Mouse (Mus musculus) intestine, embryonic 16.5 days (tissue): Measurements from ENCODE around the gene Hint3. TPM values are rescaled to one million over a fixed set of nuclear protein-coding genes. Genes with fewer than 3 reads are reported as not detected.
"Not testable (repeated sequence)": the region's sequence is repeated elsewhere in the genome, so short reads cannot be mapped to it uniquely, and the experiment has no call there.

Source experiments
- ATAC-seq: fragments of 200-750 bp; cut with Nextera tagmentation; 2 replicates; pipeline ENCODE4 v1.8.0; 2017; ENCODE audit warnings: moderate TSS enrichment, moderate library complexity
- H3K27ac ChIP-seq: fragments of 300-500 bp; sonication (generic); 2 replicates; pipeline ENCODE4 v1.5.1; 2014; ENCODE audit warnings: mild to moderate bottlenecking, low read length
- H3K27me3 ChIP-seq: fragments of 300-500 bp; sonication (generic); replicated peaks from 2 replicates; pipeline ENCODE4 v1.6.1; 2014; ENCODE audit warnings: low read length, control low read depth, mixed read lengths; ENCODE audit not compliant: control insufficient read depth, insufficient read depth
- H3K36me3 ChIP-seq: fragments of 300-500 bp; sonication (generic); 2 replicates; pipeline ENCODE4 v1.6.1; 2014; ENCODE audit warnings: low read length, control low read depth; ENCODE audit not compliant: control insufficient read depth, insufficient read depth
- H3K4me1 ChIP-seq: fragments of 300-500 bp; sonication (generic); 2 replicates; pipeline ENCODE4 v1.6.1; 2014; ENCODE audit warnings: low read length, control low read depth, mixed read lengths; ENCODE audit not compliant: control insufficient read depth, insufficient read depth
- H3K4me2 ChIP-seq: fragments of 300-500 bp; sonication (generic); 2 replicates; pipeline ENCODE4 v1.6.1; 2014; ENCODE audit warnings: low read depth, low read length, control low read depth
- H3K4me3 ChIP-seq: fragments of 300-500 bp; sonication (generic); 2 replicates; pipeline ENCODE4 v1.5.1; 2014; ENCODE audit warnings: mild to moderate bottlenecking, low read length
- H3K9ac ChIP-seq: fragments of 300-500 bp; sonication (generic); 2 replicates; pipeline ENCODE4 v1.6.1; 2014; ENCODE audit warnings: low read depth, low read length
- H3K9me3 ChIP-seq: fragments of 300-500 bp; sonication (generic); 2 replicates; pipeline ENCODE4 v1.6.1; 2016; ENCODE audit warnings: low read length, control low read depth; ENCODE audit not compliant: control insufficient read depth
- WGBS: fragments of 180-500 bp; shearing (Covaris S2); extraction: QIAGEN DNeasy Blood & Tissue Kit; methylation state at CpG from one replicate; pipeline ENCODE4 v1.1.7; 2014; 5-methylcytosine and 5-hydroxymethylcytosine counted together
- polyA plus RNA-seq: library from polyadenylated mRNA; unstranded; fragments of >200 nt; fragmentation: Nextera tagmentation; extraction: Ambion mirVana; gene quantifications from 2 replicates; pipeline ENCODE4 v1.2.1, GENCODE M21; 2015

Hint3 gene
- polyA plus RNA-seq, result 37.9 and 42.6 TPM in 2 replicates

GRCm38 (mm10) chr10:30629513-30629912 lies at the start of gene Hint3:
Gene Hint3, minus strand, starts transcription at chr10:30629632.
- no peak within 1 kb of the TSS for H3K9ac ChIP-seq
- no peak within 1 kb of the TSS for H3K4me2 ChIP-seq
- no peak within 1 kb of the TSS for H3K4me3 ChIP-seq
- 84% methylated on average over 3 of the region's 3 CpGs for WGBS
- H3K4me1 ChIP-seq, result no peaks in the 10 kb centered on the region
- no peaks in the 10 kb centered on the region for H3K9me3 ChIP-seq
- no peak within 1 kb of the TSS for H3K27ac ChIP-seq
- H3K27me3 ChIP-seq, result no peaks in the 10 kb centered on the region
- ATAC-seq, result no peak
- H3K36me3 ChIP-seq, result no peaks in the 10 kb centered on the region

- WGBS, result 67% methylated on average over 2 of the region's 2 CpGs
- no peak overlapping the region for H3K4me2 ChIP-seq
- no peak overlapping the region for H3K4me3 ChIP-seq
- H3K9me3 ChIP-seq, result no peaks in the 10 kb centered on the region
- no peaks in the 10 kb centered on the region for H3K27me3 ChIP-seq
- H3K9ac ChIP-seq, result no peak overlapping the region
- no peak overlapping the region for H3K27ac ChIP-seq
- no peak for ATAC-seq
- no peaks in the 10 kb centered on the region for H3K36me3 ChIP-seq
- no peaks in the 10 kb centered on the region for H3K4me1 ChIP-seq
These were observed 48.6 kb upstream of the Hint3 start for GRCm38 (mm10) chr10:30678051-30678450.

- Histone ChIP-seq H3K4me2 (no peak overlapping the region), H3K4me3 (no peak overlapping the region), H3K9ac (no peak overlapping the region), H3K4me1 (no peaks in the 10 kb centered on the region), H3K27me3 (no peaks in the 10 kb centered on the region), H3K36me3 (no peaks in the 10 kb centered on the region), H3K9me3 (no peaks in the 10 kb centered on the region), H3K27ac (no peak overlapping the region)
- WGBS, result 88% methylated on average over 3 of the region's 3 CpGs
- no peak for ATAC-seq
These were observed 45.4 kb upstream of the Hint3 start for GRCm38 (mm10) chr10:30674825-30675224.

GRCm38 (mm10) chr10:30666580-30666979 lies 37.1 kb upstream of the Hint3 start:
- no peaks in the 10 kb centered on the region for H3K27me3 ChIP-seq
- no peaks in the 10 kb centered on the region for H3K36me3 ChIP-seq
- 81% methylated on average over 2 of the region's 2 CpGs for WGBS
- H3K4me3 ChIP-seq, result no peak overlapping the region
- no peaks in the 10 kb centered on the region for H3K9me3 ChIP-seq
- H3K4me1 ChIP-seq, result no peaks in the 10 kb centered on the region
- no peak overlapping the region for H3K4me2 ChIP-seq
- ATAC-seq, result no peak
- H3K9ac ChIP-seq, result no peak overlapping the region
- H3K27ac ChIP-seq, result no peak overlapping the region

GRCm38 (mm10) chr10:30660564-30661328 lies 31.3 kb upstream of the Hint3 start:
- H3K9me3 ChIP-seq, result no peaks in the 10 kb centered on the region
- 87% methylated on average over 6 of the region's 6 CpGs for WGBS
- H3K4me2 ChIP-seq, result no peak overlapping the region
- no peaks in the 10 kb centered on the region; the same call in 1 of the 2 replicates for H3K4me1 ChIP-seq
- no peak overlapping the region for H3K4me3 ChIP-seq
- H3K9ac ChIP-seq, result no peak overlapping the region
- H3K27me3 ChIP-seq, result no peaks in the 10 kb centered on the region
- H3K27ac ChIP-seq, result no peak overlapping the region
- H3K36me3 ChIP-seq, result no peaks in the 10 kb centered on the region
- ATAC-seq, result no peak

GRCm38 (mm10) chr10:30655655-30656054 lies 26.2 kb upstream of the Hint3 start:
- ATAC-seq, result peak; percentile 79
- Histone ChIP-seq H3K4me3 (peak overlapping the region; percentile 40), H3K27ac (peak overlapping the region; percentile 9; the same call in 1 of the 2 replicates), H3K4me1 (peaks cover 4% of the 10 kb centered on the region; the same call in 1 of the 2 replicates), H3K9me3 (no peaks in the 10 kb centered on the region), H3K9ac (peak overlapping the region; percentile 60), H3K27me3 (no peaks in the 10 kb centered on the region), H3K36me3 (no peaks in the 10 kb centered on the region), H3K4me2 (peak overlapping the region; percentile 55)
- WGBS, result 9% methylated on average over 5 of the region's 5 CpGs

GRCm38 (mm10) chr10:30647681-30648080 lies 18.2 kb upstream of the Hint3 start:
- H3K36me3 ChIP-seq, result 0 out of 2 replicates have a peak, but pooled peaks cover 2% of the 10 kb centered on the region
- no peak overlapping the region for H3K27ac ChIP-seq
- H3K9me3 ChIP-seq, result no peaks in the 10 kb centered on the region
- H3K4me2 ChIP-seq, result no peak overlapping the region
- H3K9ac ChIP-seq, result no peak overlapping the region
- ATAC-seq, result no peak
- 57% methylated on average over 2 of the region's 2 CpGs for WGBS
- H3K27me3 ChIP-seq, result no peaks in the 10 kb centered on the region
- H3K4me3 ChIP-seq, result no peak overlapping the region
- no peaks in the 10 kb centered on the region for H3K4me1 ChIP-seq

GRCm38 (mm10) chr10:30638216-30638615 lies 8.8 kb upstream of the Hint3 start:
- Histone ChIP-seq H3K9me3 (no peaks in the 10 kb centered on the region), H3K4me3 (no peak overlapping the region), H3K27ac (no peak overlapping the region), H3K9ac (no peak overlapping the region), H3K27me3 (no peaks in the 10 kb centered on the region), H3K4me2 (no peak overlapping the region), H3K4me1 (no peaks in the 10 kb centered on the region), H3K36me3 (no peaks in the 10 kb centered on the region)
- no peak for ATAC-seq
- 69% methylated on average over 3 of the region's 3 CpGs for WGBS

GRCm38 (mm10) chr10:30636474-30637154 lies 7.2 kb upstream of the Hint3 start:
- peak; percentile 76 for ATAC-seq
- H3K36me3 ChIP-seq, H3K9ac ChIP-seq, H3K27ac ChIP-seq, H3K4me2 ChIP-seq, H3K9me3 ChIP-seq, H3K27me3 ChIP-seq, H3K4me1 ChIP-seq, H3K4me3 ChIP-seq: not testable (repeated sequence)
- 67% methylated on average over 1 of the region's 1 CpGs for WGBS
